Mouse (Mus musculus) hindbrain, embryonic 16.5 days (tissue): ENCODE data around the gene Abhd12. TPM values are rescaled to one million over a fixed set of nuclear protein-coding genes. Genes with fewer than 3 reads are reported as not detected.

Experiments
- ATAC-seq: fragments of 200-750 bp; cut with Nextera tagmentation; 2 replicates; pipeline ENCODE4 v1.8.0; 2017; ENCODE audit warnings: moderate TSS enrichment, moderate library complexity
- H3K27ac ChIP-seq: fragments of 300-500 bp; sonication (generic); 2 replicates; pipeline ENCODE4 v1.5.1; 2014; ENCODE audit warnings: low read depth, mild to moderate bottlenecking, control low read depth, low read length, moderate library complexity
- H3K27me3 ChIP-seq: fragments of 300-500 bp; sonication (generic); replicated peaks from 2 replicates; pipeline ENCODE4 v1.6.1; 2014; ENCODE audit warnings: low read length; ENCODE audit not compliant: control insufficient read depth, insufficient read depth
- H3K36me3 ChIP-seq: fragments of 300-500 bp; sonication (generic); 2 replicates; pipeline ENCODE4 v1.6.1; 2014; ENCODE audit warnings: mild to moderate bottlenecking, low read length, moderate library complexity, mixed read lengths; ENCODE audit not compliant: control insufficient read depth, insufficient read depth
- H3K4me1 ChIP-seq: fragments of 300-500 bp; sonication (generic); 2 replicates; pipeline ENCODE4 v1.6.1; 2014; ENCODE audit warnings: low read depth, low read length; ENCODE audit not compliant: control insufficient read depth, insufficient read depth
- H3K4me2 ChIP-seq: fragments of 300-500 bp; sonication (generic); 2 replicates; pipeline ENCODE4 v1.6.1; 2014; ENCODE audit warnings: mild to moderate bottlenecking, low read length, control low read depth, moderate library complexity
- H3K4me3 ChIP-seq: fragments of 300-500 bp; sonication (generic); 2 replicates; pipeline ENCODE4 v1.5.1; 2014; ENCODE audit warnings: mild to moderate bottlenecking, low read length, control low read depth, moderate library complexity
- H3K9ac ChIP-seq: fragments of 300-500 bp; sonication (generic); 2 replicates; pipeline ENCODE4 v1.6.1; 2014; ENCODE audit warnings: low read depth, mild to moderate bottlenecking, control low read depth, low read length, moderate library complexity
- H3K9me3 ChIP-seq: fragments of 300-500 bp; sonication (generic); 2 replicates; pipeline ENCODE4 v1.6.1; 2014; ENCODE audit warnings: mild to moderate bottlenecking, low read length, moderate library complexity; ENCODE audit not compliant: control insufficient read depth
- WGBS: fragments of 180-500 bp; shearing (Covaris S2); extraction: QIAGEN DNeasy Blood & Tissue Kit; methylation state at CpG from one replicate; pipeline ENCODE4 v1.1.7; 2014; 5-methylcytosine and 5-hydroxymethylcytosine counted together
- polyA plus RNA-seq: library from polyadenylated mRNA; unstranded; fragments of >200 nt; fragmentation: Nextera tagmentation; extraction: Ambion mirVana; gene quantifications from 2 replicates; pipeline ENCODE4 v1.2.1, GENCODE M21; 2015

Gene Abhd12
- polyA plus RNA-seq, 1 experiment from 2014 or later = 157 TPM

- Histone ChIP-seq H3K36me3 (no peaks in the 10 kb centered on the region), H3K9me3 (no peaks in the 10 kb centered on the region), H3K4me3 (no peak overlapping the region), H3K9ac (no peak overlapping the region), H3K27me3 (no peaks in the 10 kb centered on the region), H3K4me1 (no peaks in the 10 kb centered on the region), H3K27ac (no peak overlapping the region), H3K4me2 (no peak overlapping the region)
- ATAC-seq = no peak
- 85% methylated on average over 7 of the region's 7 CpGs for WGBS
Measured at GRCm38 (mm10) chr2:150895691-150896252, 8.8 kb downstream of the Abhd12 start.

GRCm38 (mm10) chr2:150894617-150895267 is 9.8 kb downstream of the Abhd12 start:
- no peaks in the 10 kb centered on the region for H3K9me3 ChIP-seq
- ATAC-seq = no peak
- whole genome bisulfite sequencing = 88% methylated on average over 2 of the region's 2 CpGs
- no peaks in the 10 kb centered on the region for H3K27me3 ChIP-seq
- H3K9ac ChIP-seq = no peak overlapping the region
- no peak overlapping the region for H3K4me3 ChIP-seq
- H3K36me3 ChIP-seq = no peaks in the 10 kb centered on the region
- no peaks in the 10 kb centered on the region for H3K4me1 ChIP-seq
- H3K27ac ChIP-seq = no peak overlapping the region
- H3K4me2 ChIP-seq = no peak overlapping the region

DNA sequence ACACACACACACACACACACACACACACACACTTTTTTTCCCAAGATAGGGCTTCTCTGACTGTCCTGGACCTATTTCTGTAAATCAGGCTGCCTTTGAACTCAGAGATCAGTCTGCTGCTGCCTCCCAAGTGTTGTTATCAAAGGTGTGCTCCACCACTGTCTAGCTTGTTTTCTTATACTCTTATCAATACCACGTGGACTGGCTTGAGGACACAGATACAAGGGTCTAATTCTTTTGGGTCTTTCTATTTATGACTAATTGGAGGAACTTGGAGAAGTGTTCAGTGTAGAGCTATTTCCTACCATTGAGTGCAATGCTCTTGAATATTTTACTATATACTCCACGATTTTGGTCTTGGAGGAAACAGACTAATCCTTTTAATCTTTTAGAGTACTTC is 17.2 kb downstream of the Abhd12 start:
- Histone ChIP-seq H3K9ac (no peak overlapping the region), H3K4me1 (no peaks in the 10 kb centered on the region), H3K9me3 (no peaks in the 10 kb centered on the region), H3K27me3 (no peaks in the 10 kb centered on the region), H3K27ac (no peak overlapping the region), H3K4me2 (no peak overlapping the region), H3K4me3 (no peak overlapping the region), H3K36me3 (no peaks in the 10 kb centered on the region)
- no peak for ATAC-seq
- WGBS = 91% methylated on average over 2 of the region's 2 CpGs

- Histone ChIP-seq H3K4me2 (no peak overlapping the region), H3K9me3 (no peaks in the 10 kb centered on the region), H3K27ac (no peak overlapping the region), H3K36me3 (no peaks in the 10 kb centered on the region), H3K27me3 (no peaks in the 10 kb centered on the region), H3K9ac (no peak overlapping the region), H3K4me1 (no peaks in the 10 kb centered on the region), H3K4me3 (no peak overlapping the region)
- ATAC-seq = no peak
Measured at GRCm38 (mm10) chr2:150886315-150886714, 18.2 kb downstream of the Abhd12 start.

DNA sequence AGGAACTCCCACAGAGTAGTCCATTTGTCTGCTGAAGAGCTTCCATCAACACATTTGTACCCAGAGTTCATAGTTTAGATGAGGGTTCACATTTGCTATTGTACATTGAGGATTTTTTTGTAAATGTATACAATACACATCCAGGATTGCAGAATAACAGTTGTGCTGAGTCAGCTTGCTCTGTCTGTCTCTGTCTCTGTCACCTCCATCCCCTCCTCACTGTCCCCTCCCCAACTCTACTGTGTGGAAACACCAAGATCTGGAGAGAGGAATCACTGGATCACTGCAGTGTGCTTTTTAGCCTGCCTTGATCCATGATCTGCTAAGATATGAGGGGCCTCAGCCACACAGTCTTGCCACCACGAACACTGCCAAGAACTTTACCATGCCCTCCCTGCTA is 18.7 kb downstream of the Abhd12 start:
- no peak overlapping the region for H3K27ac ChIP-seq
- ATAC-seq = no peak
- H3K4me2 ChIP-seq = no peak overlapping the region
- H3K27me3 ChIP-seq = no peaks in the 10 kb centered on the region
- H3K9me3 ChIP-seq = no peaks in the 10 kb centered on the region
- no peak overlapping the region for H3K9ac ChIP-seq
- no peaks in the 10 kb centered on the region for H3K36me3 ChIP-seq
- WGBS = 92% methylated on average over 1 of the region's 1 CpGs
- no peak overlapping the region for H3K4me3 ChIP-seq
- H3K4me1 ChIP-seq = no peaks in the 10 kb centered on the region

- Histone ChIP-seq H3K9ac (no peak overlapping the region), H3K27me3 (no peaks in the 10 kb centered on the region), H3K4me2 (no peak overlapping the region), H3K27ac (no peak overlapping the region), H3K4me3 (no peak overlapping the region), H3K9me3 (no peaks in the 10 kb centered on the region), H3K4me1 (no peaks in the 10 kb centered on the region), H3K36me3 (no peaks in the 10 kb centered on the region)
- 0 out of 2 replicates have a peak, but pooled peaks have one; percentile 27 for ATAC-seq
- WGBS = 100% methylated on average over 1 of the region's 1 CpGs
Measured at GRCm38 (mm10) chr2:150884779-150885110, 19.8 kb downstream of the Abhd12 start.

GRCm38 (mm10) chr2:150884075-150884778 is 20.3 kb downstream of the Abhd12 start:
- H3K9me3 ChIP-seq = no peaks in the 10 kb centered on the region
- no peaks in the 10 kb centered on the region for H3K27me3 ChIP-seq
- 92% methylated on average over 8 of the region's 8 CpGs for WGBS
- H3K4me1 ChIP-seq = no peaks in the 10 kb centered on the region
- no peaks in the 10 kb centered on the region for H3K36me3 ChIP-seq
- H3K4me2 ChIP-seq = no peak overlapping the region
- no peak overlapping the region for H3K27ac ChIP-seq
- no peak overlapping the region for H3K9ac ChIP-seq
- H3K4me3 ChIP-seq = no peak overlapping the region
- ATAC-seq = peak; percentile 56

- H3K4me3 ChIP-seq = no peak overlapping the region
- no peak overlapping the region for H3K9ac ChIP-seq
- 82% methylated on average over 4 of the region's 4 CpGs for WGBS
- no peaks in the 10 kb centered on the region for H3K27me3 ChIP-seq
- H3K4me2 ChIP-seq = no peak overlapping the region
- H3K36me3 ChIP-seq = no peaks in the 10 kb centered on the region
- H3K4me1 ChIP-seq = no peaks in the 10 kb centered on the region
- no peak overlapping the region for H3K27ac ChIP-seq
- ATAC-seq = no peak
- H3K9me3 ChIP-seq = no peaks in the 10 kb centered on the region
Measured at GRCm38 (mm10) chr2:150877561-150877960, 27.0 kb downstream of the Abhd12 start.

GRCm38 (mm10) chr2:150875226-150875625 is 29.3 kb downstream of the Abhd12 start:
- no peak overlapping the region for H3K4me3 ChIP-seq

More at GRCm38 (mm10) chr2:150875226-150875625, 29.3 kb downstream of the Abhd12 start:
- no peaks in the 10 kb centered on the region for H3K36me3 ChIP-seq
- no peak overlapping the region for H3K9ac ChIP-seq
- no peak for ATAC-seq
- no peaks in the 10 kb centered on the region for H3K27me3 ChIP-seq
- no peak overlapping the region for H3K4me2 ChIP-seq
- WGBS = 98% methylated on average over 1 of the region's 1 CpGs
- H3K9me3 ChIP-seq = no peaks in the 10 kb centered on the region
- no peak overlapping the region for H3K27ac ChIP-seq
- no peaks in the 10 kb centered on the region for H3K4me1 ChIP-seq
